Mouse (Mus musculus) gastrocnemius, adult 8-10 months (tissue): Measurements from ENCODE around the gene Ift52. TPM values are rescaled to one million over a fixed set of nuclear protein-coding genes. Genes with fewer than 3 reads are reported as not detected.
"Not testable (repeated sequence)": the region's sequence is repeated elsewhere in the genome, so short reads cannot be mapped to it uniquely, and the experiment has no call there.

ENCODE experiments used
- DNase-seq, 2 experiments: peaks; one replicate each; pipeline ENCODE4 v3.0.0; 2022; ENCODE audit warnings: low spot score in 2 of 2
- total RNA-seq, 4 experiments: library from RNA; stranded (reverse); gene quantifications; 2 replicates each; pipeline ENCODE4 v1.2.4; 2022

Gene Ift52
- total RNA-seq, 4 experiments from 2014 or later = 16.3 to 17.8 (median 17.7) TPM

DNA sequence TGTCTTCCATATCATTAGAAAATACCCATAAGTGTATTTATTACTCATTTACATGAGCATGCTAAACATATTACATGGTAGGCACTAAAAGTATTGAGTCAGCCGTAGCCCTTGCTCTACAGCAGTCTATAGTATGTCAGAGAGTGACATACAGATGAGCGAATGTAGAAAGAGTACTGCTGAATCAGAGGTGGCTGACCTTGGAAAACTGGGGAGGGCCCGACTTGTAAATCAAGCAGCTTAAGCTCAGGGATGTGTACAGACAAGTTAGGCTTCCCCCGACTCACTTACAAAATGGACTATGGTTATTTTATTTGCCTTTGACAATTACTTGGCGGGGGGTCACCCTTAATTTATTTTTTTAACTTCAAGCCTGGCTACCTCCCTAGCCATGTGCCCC lies 14.1 kb downstream of the Ift52 start:
- DNase-seq = no peak

DNA sequence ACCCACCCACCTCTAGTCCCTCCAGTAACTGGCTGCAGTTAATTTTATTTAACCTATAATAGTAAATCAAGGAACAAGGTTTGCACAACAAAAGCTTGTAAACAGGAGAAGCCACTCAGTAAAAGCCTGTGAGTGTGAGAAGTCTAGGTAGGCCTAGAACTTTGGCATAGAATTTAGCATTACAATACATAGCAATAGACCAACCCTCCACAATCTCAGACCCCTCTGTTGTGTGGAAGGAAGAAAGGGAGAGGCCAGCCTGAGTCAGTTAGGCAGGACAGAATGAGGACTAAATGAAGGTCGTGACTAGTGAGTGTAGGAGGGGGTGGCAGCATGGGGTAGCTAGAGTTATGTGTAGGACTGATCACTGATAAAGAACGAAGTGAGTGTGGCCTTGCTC lies 14.6 kb downstream of the Ift52 start:
- no peak for DNase-seq

DNA sequence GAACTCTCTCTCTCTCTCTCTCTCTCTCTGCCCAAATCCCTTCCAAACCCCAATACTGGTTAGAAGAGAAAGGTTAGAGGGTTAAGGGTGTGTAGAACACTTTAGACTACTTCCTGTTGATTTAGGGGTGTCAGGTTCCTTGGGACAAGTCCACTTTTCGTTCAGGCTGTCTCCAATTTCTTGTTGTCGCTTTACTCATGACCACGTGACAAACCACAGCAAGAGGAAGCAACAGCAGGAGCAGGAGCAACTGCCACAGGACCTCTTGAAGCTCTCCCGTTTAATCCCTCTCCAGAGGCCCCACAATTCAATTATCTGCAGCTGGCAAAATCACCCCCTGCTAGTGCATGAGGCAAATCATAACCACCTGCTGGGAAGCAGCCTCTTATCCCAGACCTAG lies 15.5 kb downstream of the Ift52 start:
- DNase-seq = no peak

DNA sequence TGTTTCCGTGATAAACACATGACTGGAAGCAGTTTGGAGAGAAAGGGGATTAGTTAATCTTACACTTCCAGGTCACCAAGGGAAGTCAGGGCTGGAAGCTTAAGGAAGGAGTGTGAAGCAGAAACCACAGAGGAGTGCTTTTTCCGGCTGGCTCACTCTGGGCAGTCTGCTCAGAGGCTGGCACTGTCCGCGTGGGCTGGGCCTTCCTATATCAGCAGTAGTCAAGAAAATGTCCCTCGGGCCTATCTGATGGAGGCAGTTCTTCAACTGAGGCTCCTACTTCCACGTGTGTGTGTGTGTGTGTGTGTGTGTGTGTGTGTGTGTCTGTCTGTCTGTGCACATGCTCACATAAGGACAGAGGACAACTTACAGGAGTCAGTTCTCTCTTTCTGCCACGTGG lies 22.8 kb downstream of the Ift52 start:
- DNase-seq = no peak

DNA sequence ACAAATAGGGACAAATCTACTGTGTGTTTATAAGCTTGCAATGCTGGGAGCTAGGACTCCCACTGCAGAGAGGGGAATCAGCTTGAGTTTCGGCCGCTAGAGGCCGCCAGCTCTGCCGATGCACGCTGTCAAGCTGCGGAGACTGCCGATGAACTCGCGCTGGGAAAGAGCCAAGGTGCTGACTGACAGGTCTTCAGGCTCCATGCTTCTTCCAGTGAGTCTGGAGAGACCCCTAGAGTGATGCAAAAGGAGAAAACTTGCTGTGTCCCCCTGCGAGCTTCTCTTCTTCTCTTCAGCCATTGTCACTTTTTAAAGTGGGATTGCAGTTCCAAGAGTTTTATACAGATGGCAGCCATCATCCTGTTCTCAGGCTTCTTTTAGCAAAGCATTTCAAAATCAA lies 31.0 kb downstream of the Ift52 start:
- DNase-seq = peak; percentile 29 to 50

DNA sequence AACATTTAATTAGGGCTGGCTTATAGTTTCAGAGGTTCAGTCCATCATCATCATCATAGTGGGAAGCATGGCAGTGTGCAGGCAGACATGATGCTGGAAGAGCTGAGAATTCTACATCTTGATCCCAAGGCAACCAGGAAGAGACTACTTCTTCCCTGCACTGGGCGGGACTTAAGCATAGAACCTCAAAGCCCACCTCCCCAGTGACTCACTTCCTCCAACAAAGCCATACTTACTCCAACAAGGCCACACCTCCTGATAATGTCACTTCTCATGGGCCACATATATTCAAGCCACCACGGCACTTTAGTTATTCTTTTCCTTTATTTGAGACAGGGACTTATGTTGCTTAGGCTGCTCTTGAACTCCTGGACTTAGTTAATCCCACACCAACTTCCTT lies 32.0 kb downstream of the Ift52 start:
- DNase-seq = no peak

DNA sequence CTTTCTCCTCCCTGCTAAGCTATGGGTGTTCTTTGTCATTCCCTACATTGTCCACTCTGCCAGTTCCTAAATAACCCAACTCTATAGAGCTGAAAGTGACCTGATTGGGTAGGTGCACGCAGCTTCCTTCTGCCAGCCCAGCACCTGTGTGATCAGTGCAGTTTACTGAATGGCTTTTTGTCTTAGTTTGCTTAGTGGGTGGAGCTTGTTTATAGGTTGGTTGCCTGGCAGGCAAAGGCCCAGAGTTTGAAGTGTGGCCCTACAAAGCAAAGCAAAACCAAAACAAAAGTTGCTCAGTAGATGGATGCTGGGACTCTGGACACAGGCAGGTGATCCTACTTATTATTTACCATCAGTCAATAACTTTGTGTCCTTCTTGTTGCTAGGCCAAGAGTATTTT lies 34.5 kb downstream of the Ift52 start:
- no peak for DNase-seq

DNA sequence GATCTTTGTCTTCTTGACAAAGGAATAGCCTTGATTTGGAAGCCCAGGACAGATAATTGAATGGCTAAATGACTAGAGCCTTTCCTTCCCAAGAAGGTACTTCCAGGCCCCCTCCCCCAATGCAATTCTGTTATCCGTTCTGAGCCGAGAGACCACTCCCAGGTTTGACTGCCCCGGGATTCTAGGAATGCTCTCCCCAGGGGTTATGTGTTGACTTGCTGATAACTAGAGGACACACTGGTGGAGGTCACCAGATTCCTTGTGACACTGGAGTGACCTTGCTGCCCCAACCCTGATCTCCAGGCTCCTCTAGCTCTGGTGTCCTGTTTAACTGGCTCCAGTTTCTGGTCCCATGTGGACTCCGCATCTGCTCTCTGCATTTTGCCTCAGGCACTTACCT lies 34.9 kb downstream of the Ift52 start:
- no peak for DNase-seq

DNA sequence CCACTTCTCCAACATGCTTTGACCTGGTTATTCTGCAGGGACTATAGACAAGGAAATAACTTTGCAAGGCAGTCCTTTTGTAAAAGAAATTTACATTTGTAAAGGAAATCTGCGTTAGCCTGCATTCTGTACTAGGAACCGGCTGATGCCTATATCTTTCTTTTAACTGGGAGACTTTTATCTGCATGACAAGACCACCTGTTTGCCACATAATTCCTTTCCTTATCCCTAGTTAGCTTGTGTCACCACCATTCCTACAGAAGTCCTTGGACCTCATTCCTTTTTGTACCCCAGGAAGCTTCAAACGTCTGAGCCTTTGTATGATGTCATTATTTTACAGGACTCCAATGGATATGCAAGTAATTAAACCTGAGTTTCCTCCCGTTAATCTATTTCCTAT lies 35.7 kb downstream of the Ift52 start:
- no peak for DNase-seq

DNA sequence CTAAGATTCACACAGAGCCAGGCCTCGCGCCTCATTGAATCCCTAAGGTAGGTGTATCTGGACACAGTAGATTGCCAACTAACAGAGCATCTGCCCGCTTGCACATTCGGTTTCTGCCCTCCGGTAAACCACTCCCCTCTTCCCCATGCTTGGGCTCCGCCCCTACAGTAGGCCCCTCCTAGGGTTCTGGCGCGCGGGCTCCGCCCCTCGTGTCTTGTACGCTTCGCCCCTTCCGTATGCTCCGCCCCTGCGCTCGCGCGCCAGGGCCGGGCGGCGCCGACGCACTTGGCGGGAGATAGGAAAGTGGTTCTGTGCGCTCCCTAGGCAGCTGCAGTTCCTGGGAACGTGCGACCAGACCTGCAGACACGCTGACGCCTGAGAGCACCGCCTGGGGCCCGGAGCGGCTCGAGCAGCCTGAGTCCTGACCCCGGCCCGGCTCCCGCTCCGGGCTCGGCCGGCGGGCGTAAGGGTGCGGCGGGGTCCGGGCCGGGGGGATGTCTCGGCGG lies 37.2 kb downstream of the Ift52 start, which contains the start of gene Mybl2:
Gene Mybl2, plus strand, starts transcription at position 353 of the 506 bp plus-strand sequence.
- DNase-seq = peak; percentile 81 to 86

DNA sequence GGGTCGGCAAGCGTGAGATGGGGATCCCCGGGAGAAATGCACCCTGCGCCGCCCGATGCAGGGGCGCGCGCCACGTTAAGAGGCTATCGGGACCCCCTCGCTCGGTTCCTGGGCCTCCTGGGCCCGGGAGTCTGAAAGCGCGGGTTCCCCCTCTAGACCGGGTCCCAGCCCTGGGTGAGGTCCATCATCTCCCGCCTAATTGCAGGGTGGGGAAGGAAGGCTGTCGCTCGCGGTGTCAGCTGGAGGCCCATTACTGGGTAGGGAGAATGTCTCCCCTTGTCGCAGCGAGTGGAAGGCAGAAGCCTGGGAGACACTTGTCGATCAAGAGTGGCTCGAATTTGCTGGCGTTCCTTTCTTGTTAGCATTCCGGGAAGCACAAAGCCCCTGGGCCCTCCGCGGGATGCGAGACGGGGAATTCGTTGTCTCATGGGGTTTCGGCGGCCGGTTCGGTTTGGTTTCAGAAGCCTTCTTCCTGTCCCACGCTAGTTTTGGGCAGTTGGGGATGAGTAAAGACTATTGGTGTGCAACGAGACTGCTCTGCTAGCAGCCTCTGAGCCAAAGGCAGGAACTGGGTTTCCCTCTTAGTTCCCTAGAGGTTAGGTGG lies 37.8 kb downstream of the Ift52 start:
- DNase-seq = no peak

DNA sequence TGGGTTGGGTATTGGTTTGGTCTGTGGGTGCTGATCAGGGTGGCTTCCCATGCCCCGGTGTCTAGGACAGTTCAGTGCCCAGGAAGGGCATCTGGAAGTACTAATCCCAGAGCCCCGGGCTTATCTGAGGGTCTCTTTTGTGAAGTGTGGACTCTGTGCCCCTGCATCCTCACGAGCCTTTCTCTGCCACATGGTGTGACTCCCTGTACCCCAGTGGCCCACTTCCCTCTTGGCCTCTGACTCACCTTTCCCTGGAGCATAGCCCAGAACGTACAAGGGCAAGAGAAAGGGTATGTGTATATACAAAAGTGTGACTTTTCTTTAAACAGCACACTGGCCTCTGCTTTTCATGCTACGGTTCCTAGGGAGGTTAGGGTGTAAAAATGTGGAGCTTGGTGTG lies 38.6 kb downstream of the Ift52 start:
- DNase-seq = no peak

DNA sequence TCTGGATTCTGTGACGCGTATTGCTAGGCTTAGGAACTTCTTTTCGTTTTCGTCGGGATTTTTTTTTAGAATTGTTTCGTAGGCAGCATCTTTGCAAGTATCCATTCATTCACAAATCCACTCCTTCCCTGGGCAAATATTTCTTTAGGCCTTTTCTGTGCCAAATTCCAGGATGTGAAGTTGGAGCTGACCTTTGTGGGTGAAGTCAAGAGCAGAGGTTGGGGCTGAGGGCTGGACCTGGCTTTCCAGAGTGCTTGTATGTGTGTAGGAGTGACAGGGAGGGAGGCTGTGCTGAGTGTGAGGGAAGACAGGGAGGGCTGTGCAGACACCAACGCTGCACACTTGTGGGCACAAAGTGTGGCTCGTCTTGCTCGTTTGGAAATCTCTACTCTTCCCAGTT lies 39.4 kb downstream of the Ift52 start:
- DNase-seq = no peak

DNA sequence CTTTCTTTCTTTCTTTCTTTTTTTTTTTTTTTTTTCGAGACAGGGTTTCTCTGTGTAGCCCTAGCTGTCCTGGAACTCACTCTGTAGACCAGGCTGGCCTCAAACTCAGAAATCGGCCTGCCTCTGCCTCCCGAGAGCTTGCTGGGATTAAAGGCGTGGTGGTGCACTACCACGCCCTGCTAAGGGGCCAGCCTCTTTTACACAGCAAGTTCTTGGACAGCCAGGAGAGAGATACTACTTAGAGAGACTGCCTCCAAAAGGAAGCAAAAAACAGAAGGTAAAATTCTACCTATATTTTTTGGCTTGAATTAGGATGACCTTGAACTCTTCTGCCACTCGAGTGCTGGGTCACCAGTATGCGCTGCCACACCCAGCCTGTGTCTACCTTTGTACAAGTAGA lies 41.8 kb downstream of the Ift52 start:
- DNase-seq = not testable (repeated sequence)

DNA sequence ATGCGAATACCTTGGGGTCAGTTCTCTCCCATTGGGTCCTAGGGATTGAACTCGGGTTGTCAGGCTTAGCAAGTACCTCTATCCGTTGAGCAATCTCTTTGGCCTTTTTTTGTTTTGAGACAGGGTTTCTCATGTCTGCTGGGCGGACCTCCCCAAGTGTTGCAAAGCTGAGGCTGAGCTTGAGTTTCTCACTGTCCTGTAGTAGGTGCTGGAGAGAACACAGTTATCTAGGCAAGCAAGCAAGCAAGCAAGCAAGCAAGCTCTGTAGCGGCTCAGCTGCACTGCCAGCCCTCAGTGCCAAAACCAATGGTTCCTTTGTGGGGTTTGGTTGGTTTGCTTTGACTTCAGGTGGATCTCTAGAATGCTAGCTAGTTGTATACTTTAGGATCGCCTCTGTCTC lies 43.5 kb downstream of the Ift52 start:
- no peak for DNase-seq

DNA sequence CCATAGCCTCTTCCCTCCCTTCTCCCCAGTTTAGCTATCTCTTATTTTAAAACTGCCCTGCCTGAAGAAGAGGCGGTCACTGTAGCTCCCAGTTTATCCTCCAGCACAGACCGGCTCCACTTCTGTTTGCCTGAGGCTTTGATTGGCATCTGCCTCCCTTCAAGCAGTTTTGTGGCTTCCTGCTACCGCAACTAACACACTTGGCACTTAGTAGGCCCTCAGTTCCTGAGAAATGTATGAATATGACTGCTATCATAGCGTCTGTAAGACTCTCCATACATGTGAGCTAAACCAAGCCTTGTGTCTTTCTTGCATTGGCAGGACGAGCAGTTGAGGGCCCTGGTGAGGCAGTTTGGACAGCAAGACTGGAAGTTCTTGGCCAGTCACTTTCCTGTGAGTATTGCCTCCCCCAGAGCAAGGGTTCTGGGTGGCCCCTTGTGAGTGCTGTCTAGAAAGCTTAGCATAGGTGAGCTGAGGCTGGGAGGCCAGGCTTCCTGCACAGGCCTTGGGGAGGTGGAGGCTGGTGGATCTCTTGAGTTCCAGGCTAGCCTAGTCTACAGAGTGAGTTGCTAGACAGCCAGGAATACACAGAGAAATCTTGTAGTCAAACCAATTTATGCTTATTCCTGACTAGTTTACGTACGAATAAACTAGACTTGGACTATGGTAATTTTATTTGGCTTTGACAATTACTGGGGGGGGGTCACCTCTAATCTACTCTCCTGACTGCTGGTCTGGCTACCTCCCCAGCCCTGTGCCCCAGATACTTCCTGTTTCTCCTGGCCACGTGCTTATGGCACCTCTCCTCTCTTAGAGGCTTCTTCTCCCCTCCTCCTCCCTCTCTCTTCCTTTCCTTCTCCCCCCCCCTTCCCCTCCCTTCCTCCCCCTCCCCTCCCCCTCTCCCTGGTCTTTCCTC lies 44.3 kb downstream of the Ift52 start:
- DNase-seq = no peak

DNA sequence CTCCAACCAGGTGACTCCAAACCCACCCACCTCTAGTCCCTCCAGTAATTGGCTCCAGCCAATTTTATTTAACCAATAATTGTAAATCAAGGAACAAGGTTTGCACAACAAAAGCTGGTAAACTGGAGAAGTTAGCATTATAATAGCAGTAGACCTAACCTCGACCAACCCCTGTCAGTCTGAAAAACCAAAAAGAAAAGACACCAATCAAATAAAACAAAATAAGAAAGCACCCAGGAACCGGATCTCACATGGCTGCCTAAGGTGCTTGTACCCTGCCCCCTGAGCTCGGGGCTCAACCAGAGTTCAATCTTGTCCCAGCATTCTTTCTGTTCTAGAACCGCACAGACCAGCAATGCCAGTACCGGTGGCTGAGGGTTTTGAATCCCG lies 45.0 kb downstream of the Ift52 start:
- DNase-seq = no peak

DNA sequence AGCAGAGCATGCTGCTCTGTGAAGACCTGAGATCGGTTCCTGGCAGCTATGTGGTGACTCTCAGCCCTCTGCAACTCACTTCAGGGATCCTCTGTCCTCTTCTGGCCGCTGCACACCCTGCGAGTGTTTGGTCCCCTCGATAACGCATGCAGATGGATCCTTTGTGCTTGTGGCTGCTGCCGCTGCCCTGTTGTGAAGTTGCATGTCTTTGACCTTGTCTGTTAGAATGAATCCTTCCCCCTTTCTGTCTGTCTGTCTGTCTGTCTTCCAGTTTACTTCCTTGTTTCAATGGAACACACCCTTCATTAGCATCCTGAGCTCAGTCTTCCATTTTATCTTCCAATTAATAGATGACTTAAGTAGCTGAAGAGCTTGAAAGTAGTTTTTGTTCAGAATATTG lies 49.2 kb downstream of the Ift52 start:
- DNase-seq = no peak

DNA sequence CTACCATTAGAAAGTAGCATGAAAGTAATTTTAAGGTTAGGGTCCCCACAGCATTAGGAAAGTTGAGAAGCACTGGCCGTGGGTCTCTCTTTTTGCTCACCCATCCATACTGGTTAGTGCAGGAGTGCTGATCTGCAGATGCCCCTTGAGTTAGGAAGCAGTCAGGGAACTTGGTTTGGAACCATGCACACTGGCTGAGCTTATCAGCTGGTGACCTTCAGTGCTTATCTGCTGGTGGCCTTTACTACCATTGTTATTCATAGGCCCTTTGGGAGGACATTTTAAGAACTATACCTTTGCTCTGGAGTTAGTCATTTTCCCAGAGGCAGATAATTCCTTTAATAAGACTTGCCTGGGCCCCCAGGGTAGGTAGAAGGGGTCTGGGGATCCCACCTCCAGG lies 50.1 kb downstream of the Ift52 start:
- DNase-seq = no peak

DNA sequence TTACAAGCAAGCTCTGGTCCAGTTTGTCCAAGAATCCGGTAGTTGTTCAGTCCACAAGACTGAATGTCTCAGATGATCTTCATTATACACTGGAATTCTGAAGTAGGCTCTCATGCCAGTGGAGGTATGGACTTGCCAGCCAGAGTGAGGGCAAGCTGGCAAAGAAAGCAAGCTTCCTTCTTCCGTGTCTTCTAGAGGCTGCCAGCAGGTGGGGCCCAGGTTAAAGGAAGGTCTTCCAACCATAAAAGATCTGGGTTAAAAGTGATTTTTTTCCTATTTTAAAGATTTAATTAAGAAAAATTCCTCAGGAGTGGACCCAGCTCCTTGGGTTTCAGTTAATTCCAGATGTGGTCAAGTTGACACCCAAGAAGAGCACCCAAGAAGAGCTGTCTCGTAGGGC lies 53.1 kb downstream of the Ift52 start:
- no peak for DNase-seq

DNA sequence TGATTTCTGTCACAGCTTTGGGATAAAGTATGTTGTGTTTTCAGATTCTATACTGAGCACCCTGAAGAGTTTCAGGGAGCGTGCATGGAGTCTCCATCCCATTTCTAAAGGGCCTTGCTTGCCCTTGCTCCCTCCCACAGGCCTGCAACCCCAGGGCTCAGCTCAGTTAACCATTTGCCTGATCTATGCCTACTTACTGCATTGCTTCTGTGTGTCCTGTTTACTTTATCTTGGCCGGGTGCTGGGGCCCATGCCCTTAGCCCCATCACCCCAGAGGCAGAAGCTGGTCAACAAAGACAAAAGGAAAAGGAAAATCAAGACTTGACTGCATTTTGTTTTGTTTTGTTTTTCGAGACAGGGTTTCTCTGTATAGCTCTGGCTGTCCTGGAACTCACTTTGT lies 54.4 kb downstream of the Ift52 start:
- no peak for DNase-seq

DNA sequence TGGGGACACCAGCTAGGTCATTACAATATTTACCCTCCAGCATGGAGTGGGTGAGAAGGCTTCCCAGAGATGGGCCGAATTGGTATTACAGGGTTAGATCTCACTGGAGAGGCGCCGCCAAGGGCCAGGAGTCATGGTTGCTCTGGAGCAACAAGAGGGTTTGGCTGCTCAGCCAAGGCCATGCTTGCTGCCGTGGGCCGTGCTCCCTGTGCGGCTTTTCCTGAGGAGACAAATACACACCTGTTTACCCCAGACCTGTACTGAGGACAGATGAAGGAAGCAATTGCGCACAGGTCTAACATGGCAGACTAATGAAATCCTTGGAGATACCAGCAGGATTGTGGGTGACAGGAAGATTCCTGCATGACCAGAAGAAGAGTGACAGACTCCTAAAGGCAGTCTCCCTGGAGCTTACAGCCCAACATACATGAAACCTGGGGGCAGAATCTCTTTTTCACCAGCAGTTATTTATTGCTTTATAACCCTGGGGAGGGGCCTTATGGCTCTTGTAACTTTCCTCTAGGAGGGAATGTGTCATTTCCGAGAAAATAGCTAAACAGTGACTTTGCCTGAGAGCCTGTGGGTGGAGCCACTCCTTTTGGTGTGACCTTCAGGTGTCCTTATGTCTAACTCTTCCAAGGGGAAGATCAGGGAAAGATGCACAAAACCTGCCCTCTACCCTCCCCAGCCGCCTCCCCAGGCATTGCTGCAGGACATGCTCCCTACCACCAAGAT lies 56.0 kb downstream of the Ift52 start:
- no peak for DNase-seq
